Mouse (Mus musculus) midbrain, embryonic 10.5 days (tissue): ENCODE measurements around the gene Rasd2. TPM values are rescaled to one million over a fixed set of nuclear protein-coding genes. Genes with fewer than 3 reads are reported as not detected.
A peak's percentile ranks its signal among the peaks of the same experiment; 100 is the strongest.

Experiments used
- DNase-seq: peaks from one replicate; pipeline ENCODE4 v3.0.0-alpha.2; 2017; ENCODE audit warnings: low spot score
- H3K27ac ChIP-seq: fragments of 300-500 bp; sonication (generic); replicated peaks from 2 replicates; pipeline ENCODE4 v1.5.1; 2016; ENCODE audit warnings: mild to moderate bottlenecking
- H3K27me3 ChIP-seq: fragments of 300-500 bp; sonication (generic); 2 replicates; pipeline ENCODE4 v1.6.1; 2016; ENCODE audit warnings: low read depth, mild to moderate bottlenecking; ENCODE audit not compliant: poor library complexity, severe bottlenecking
- H3K36me3 ChIP-seq: fragments of 300-500 bp; sonication (generic); 2 replicates; pipeline ENCODE4 v1.6.1; 2016; ENCODE audit warnings: mild to moderate bottlenecking, moderate library complexity
- H3K4me1 ChIP-seq: fragments of 300-500 bp; sonication (generic); 2 replicates; pipeline ENCODE4 v1.6.1; 2016
- H3K4me3 ChIP-seq: fragments of 300-500 bp; sonication (generic); 2 replicates; pipeline ENCODE4 v1.5.1; 2016; ENCODE audit warnings: mild to moderate bottlenecking, moderate library complexity
- H3K9me3 ChIP-seq: fragments of 300-500 bp; sonication (generic); replicated peaks from 2 replicates; pipeline ENCODE4 v1.6.1; 2016; ENCODE audit warnings: mild to moderate bottlenecking
- WGBS: fragments of 180-500 bp; shearing (Covaris S2); methylation state at CpG from one replicate; pipeline ENCODE4 v1.1.7; 2016; 5-methylcytosine and 5-hydroxymethylcytosine counted together
- polyA plus RNA-seq: library from polyadenylated mRNA; unstranded; fragments of >200 nt; fragmentation: Nextera tagmentation; extraction: Ambion mirVana; gene quantifications from 2 replicates; pipeline ENCODE4 v1.2.1, GENCODE M21; 2016

The Rasd2 gene
- polyA plus RNA-seq, 1 experiment from 2014 or later = 0.09 TPM

GRCm38 (mm10) chr8:75204190-75204868 lies 9.4 kb upstream of the Rasd2 start:
- H3K27ac ChIP-seq = no peak overlapping the region
- H3K27me3 ChIP-seq = peaks cover 4% of the 10 kb centered on the region; the same call in 1 of the 2 replicates
- WGBS = 90% methylated on average over 13 of the region's 13 CpGs
- no peaks in the 10 kb centered on the region for H3K9me3 ChIP-seq
- no peak for DNase-seq
- peaks cover under 1% of the 10 kb centered on the region; the same call in 1 of the 2 replicates for H3K4me1 ChIP-seq
- H3K4me3 ChIP-seq = no peak overlapping the region
- H3K36me3 ChIP-seq = no peaks in the 10 kb centered on the region

DNA sequence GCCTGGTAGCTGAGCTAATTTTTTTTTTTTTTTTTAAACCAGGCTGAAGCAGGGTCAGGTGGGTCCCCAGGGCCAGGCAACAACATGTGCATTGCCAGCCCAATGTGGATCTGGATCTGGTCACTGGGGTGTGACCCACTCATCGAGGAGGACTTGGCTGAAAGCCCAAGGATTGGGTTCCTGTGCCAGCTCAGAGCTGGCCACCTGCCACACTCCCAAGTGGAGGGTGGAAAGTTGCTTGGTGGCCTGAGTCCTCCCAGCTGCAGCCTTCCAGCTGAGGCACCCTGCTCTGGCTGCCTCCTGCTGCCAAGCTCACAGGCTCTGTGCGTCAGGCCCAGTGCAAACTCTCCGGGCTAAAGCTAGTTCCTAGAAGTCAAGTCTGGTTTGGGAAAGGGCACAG lies 2.3 kb upstream of the Rasd2 start:
- Histone ChIP-seq H3K9me3 (no peaks in the 10 kb centered on the region), H3K36me3 (no peaks in the 10 kb centered on the region), H3K4me3 (no peak overlapping the region), H3K4me1 (peaks cover 16% of the 10 kb centered on the region), H3K27ac (no peak overlapping the region), H3K27me3 (peaks cover 70% of the 10 kb centered on the region)
- WGBS = 74% methylated on average over 3 of the region's 3 CpGs
- DNase-seq = no peak

DNA sequence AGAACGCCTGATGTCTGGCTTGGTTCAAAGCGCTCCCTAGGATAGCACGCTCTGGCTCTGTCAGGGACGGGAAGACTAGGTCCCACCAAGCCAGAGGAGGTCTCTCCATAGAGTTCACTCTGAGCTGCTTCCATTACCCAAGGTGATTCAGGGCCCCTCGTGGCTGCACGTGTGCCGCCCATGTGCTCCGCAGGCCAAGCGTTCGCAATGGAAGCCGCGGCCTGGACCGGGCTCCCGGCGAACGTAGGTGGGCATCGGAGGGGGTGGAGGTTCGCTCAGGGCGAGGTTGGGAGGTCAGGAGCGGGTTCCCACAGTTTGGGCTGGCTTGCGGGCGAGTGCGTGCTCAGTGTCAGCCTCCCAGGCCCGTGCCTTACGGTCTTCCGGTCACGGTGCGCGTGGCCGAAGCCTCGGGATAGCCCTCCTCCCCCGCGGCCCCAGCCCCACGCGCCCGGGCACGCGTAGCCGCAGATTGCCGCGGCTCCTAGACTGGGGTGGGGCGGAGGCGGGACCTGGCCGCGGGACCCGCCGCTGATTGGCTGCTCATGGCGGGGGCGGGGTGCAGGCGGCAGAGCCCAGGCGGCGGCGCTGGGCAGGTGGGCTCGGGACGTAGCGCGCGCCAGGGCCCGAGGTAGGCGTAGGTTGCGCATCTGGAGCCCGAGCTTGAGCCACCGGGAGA lies 975 bp upstream of the Rasd2 start:
- peaks cover 16% of the 10 kb centered on the region for H3K4me1 ChIP-seq
- peak overlapping the region; percentile 64 for H3K4me3 ChIP-seq
- WGBS = under 1% methylated on average over 63 of the region's 63 CpGs
- H3K36me3 ChIP-seq = no peaks in the 10 kb centered on the region
- peak; percentile 79 for DNase-seq
- H3K9me3 ChIP-seq = no peaks in the 10 kb centered on the region
- peaks cover 83% of the 10 kb centered on the region for H3K27me3 ChIP-seq
- 0 out of 2 replicates have a peak overlapping the region, but pooled peaks have one; percentile 46 for H3K27ac ChIP-seq

- peak overlapping the region; percentile 9; the same call in 1 of the 2 replicates for H3K27ac ChIP-seq
- peaks cover 85% of the 10 kb centered on the region for H3K27me3 ChIP-seq
- no peak for DNase-seq
- H3K36me3 ChIP-seq = no peaks in the 10 kb centered on the region
- H3K4me3 ChIP-seq = peak overlapping the region; percentile 64
- no peaks in the 10 kb centered on the region for H3K9me3 ChIP-seq
- WGBS = under 1% methylated on average over 36 of the region's 36 CpGs
- H3K4me1 ChIP-seq = peaks cover 16% of the 10 kb centered on the region
These were observed 465 bp upstream of the Rasd2 start for GRCm38 (mm10) chr8:75213307-75213651.

GRCm38 (mm10) chr8:75215046-75215445 lies 1.3 kb downstream of the Rasd2 start:
- Histone ChIP-seq H3K9me3 (no peaks in the 10 kb centered on the region), H3K36me3 (no peaks in the 10 kb centered on the region), H3K27me3 (peaks cover 79% of the 10 kb centered on the region), H3K4me1 (peaks cover 16% of the 10 kb centered on the region), H3K27ac (no peak overlapping the region), H3K4me3 (no peak overlapping the region)
- WGBS = 79% methylated on average over 1 of the region's 1 CpGs
- DNase-seq = no peak

GRCm38 (mm10) chr8:75215931-75216330 lies 2.2 kb downstream of the Rasd2 start:
- 28% methylated on average over 5 of the region's 5 CpGs for WGBS
- H3K27me3 ChIP-seq = peaks cover 71% of the 10 kb centered on the region
- DNase-seq = no peak

DNA sequence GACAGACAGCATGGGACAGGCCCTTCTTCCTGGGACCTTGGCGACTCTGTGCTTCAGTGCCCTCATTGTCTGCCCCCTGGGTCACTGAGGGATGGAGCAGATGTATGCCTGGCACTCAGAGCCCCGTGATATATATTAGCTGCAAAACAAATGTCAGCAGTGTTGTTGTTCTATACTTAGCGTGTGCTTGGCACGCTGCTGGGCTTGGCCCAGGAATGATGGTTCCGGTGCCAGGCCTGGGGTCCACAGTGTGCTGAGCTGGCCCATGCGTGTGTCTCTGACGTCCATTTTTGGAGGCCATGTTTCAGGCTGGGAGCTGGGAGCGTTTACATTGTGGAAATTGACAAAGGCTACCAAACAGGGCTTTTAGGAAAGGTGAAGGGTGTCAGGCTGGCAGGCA lies 3.1 kb downstream of the Rasd2 start:
- no peaks in the 10 kb centered on the region for H3K9me3 ChIP-seq
- peaks cover 61% of the 10 kb centered on the region for H3K27me3 ChIP-seq
- no peak overlapping the region for H3K4me3 ChIP-seq
- no peak for DNase-seq
- H3K27ac ChIP-seq = no peak overlapping the region
- WGBS = 88% methylated on average over 8 of the region's 8 CpGs
- H3K4me1 ChIP-seq = peaks cover 16% of the 10 kb centered on the region
- no peaks in the 10 kb centered on the region for H3K36me3 ChIP-seq

More at GRCm38 (mm10) chr8:75215931-75216330, 2.2 kb downstream of the Rasd2 start:
- H3K9me3 ChIP-seq = no peaks in the 10 kb centered on the region
- H3K36me3 ChIP-seq = no peaks in the 10 kb centered on the region
- H3K27ac ChIP-seq = no peak overlapping the region
- H3K4me1 ChIP-seq = peaks cover 16% of the 10 kb centered on the region
- H3K4me3 ChIP-seq = no peak overlapping the region

GRCm38 (mm10) chr8:75217969-75218368 lies 4.2 kb downstream of the Rasd2 start:
- no peak overlapping the region for H3K4me3 ChIP-seq
- DNase-seq = peak; percentile 49
- H3K27ac ChIP-seq = no peak overlapping the region
- 18% methylated on average over 4 of the region's 4 CpGs for WGBS
- peaks cover 11% of the 10 kb centered on the region for H3K4me1 ChIP-seq
- no peaks in the 10 kb centered on the region for H3K36me3 ChIP-seq
- H3K9me3 ChIP-seq = no peaks in the 10 kb centered on the region
- peaks cover 50% of the 10 kb centered on the region for H3K27me3 ChIP-seq

DNA sequence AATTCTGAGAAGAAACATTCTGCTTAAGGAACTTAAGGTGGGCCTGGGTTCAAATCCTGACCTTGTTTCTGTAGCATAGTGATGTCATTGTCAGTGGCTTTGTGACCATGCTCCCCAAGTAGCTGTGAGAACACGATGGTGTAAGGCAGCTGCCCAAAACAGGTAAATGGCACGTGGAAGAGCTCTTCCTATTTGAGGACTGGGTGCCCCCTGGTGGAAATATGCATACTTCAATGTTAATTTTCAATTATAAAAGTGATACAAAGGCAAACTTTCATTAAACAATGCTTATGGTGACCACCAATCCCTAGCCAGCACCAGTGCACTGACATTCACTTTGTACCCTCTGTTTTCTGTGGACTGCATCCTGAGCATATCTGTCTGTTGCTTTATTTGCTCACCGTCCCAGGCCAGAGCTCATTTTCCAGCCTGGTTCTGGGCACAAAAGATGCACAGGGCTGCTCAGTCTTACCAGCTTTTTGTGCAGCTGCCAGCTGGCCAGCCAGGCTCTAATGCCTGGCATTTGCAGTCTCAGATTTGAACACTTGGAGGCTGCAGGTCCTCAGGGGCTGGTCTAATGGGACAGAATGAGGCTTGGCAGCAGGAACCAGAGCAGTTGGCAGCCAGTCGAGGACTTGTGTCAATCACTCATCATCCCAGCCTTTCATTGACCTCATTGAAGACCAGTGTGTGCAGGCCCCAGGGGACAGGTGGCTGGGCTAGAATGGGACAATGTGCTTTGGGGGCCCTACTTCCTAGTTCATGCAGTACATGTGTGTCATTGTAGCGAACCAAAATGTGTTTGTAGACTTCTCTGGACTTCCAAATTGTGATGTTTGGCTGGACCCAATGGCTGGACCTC lies 6.4 kb downstream of the Rasd2 start:
- Histone ChIP-seq H3K27me3 (peaks cover 29% of the 10 kb centered on the region), H3K36me3 (no peaks in the 10 kb centered on the region), H3K27ac (no peak overlapping the region), H3K4me3 (no peak overlapping the region), H3K9me3 (no peaks in the 10 kb centered on the region), H3K4me1 (no peaks in the 10 kb centered on the region)
- no peak for DNase-seq
- WGBS = 74% methylated on average over 5 of the region's 5 CpGs

- Histone ChIP-seq H3K27me3 (peaks cover 3% of the 10 kb centered on the region), H3K4me3 (no peak overlapping the region), H3K4me1 (no peaks in the 10 kb centered on the region), H3K9me3 (no peaks in the 10 kb centered on the region), H3K36me3 (no peaks in the 10 kb centered on the region), H3K27ac (0 out of 2 replicates have a peak overlapping the region, but pooled peaks have one; percentile 6)
- DNase-seq = no peak
- WGBS = 86% methylated on average over 5 of the region's 5 CpGs
These were observed 8.9 kb downstream of the Rasd2 start for GRCm38 (mm10) chr8:75222665-75223064.

DNA sequence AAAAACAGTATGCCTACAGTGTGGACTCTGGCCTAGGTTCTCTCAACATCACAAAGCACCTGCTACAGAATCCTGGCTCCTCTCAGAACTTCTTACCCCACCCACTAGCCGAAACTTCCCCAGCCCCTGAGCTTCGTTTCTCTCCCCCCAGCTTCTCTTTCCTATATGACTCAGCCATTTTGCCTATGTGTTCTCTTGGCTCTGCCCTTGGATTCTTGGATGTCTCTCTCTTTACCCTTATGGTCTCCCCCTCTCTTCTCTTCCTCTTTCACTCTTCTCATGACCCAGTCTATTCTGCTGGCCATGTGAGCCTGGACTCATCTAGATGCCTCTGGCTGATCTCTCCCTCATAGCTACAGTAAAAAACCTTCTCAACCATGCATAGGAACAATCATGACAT lies 13.0 kb downstream of the Rasd2 start:
- Histone ChIP-seq H3K27ac (no peak overlapping the region), H3K9me3 (no peaks in the 10 kb centered on the region), H3K4me1 (no peaks in the 10 kb centered on the region), H3K36me3 (no peaks in the 10 kb centered on the region), H3K4me3 (no peak overlapping the region), H3K27me3 (no peaks in the 10 kb centered on the region)
- DNase-seq = no peak
- 82% methylated on average over 2 of the region's 2 CpGs for WGBS

DNA sequence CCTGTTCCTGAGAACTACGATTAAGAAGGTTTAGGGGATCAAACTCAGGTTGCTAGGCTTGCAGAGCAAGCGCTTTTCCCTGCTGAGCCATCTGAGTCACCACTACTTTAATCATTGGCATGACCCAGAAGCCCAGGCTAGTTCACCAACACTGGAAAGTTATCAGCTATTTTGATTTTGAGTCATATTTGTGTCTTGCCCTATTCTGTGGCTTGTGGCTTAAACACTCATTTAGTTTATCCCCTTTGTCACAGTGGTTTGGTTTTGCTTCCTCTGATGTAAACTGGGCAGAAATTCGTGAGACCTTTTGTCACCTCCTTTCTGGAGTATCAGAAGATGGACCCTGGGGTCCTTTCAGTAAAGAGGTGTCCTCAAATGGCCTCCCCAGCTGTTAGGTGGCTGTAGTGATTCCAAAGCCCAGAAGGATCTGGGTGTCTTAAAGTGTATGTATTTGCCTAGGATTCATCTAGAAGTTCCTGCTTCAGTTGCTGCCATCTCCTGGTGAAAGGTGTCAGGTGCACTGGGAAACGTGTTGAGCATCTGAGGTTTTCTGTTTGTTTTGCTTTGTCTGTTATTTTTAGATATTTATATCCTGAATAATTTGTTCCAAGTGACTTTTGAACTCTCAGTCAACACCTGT lies 20.3 kb downstream of the Rasd2 start:
- Histone ChIP-seq H3K4me1 (no peaks in the 10 kb centered on the region), H3K36me3 (no peaks in the 10 kb centered on the region), H3K27ac (no peak overlapping the region), H3K27me3 (no peaks in the 10 kb centered on the region), H3K9me3 (no peaks in the 10 kb centered on the region), H3K4me3 (no peak overlapping the region)
- DNase-seq = no peak
- 60% methylated on average over 4 of the region's 4 CpGs for WGBS
